Mouse (Mus musculus): ENCODE results near the gene Bmp7. TPM values are rescaled to one million over a fixed set of nuclear protein-coding genes. Genes with fewer than 3 reads are reported as not detected.

Bmp7 gene
- 11.0 and 17.1 TPM in 2 replicates for polyA plus RNA-seq (2012; rRNA removed; ENCODE audit: low replicate concordance)

DNA sequence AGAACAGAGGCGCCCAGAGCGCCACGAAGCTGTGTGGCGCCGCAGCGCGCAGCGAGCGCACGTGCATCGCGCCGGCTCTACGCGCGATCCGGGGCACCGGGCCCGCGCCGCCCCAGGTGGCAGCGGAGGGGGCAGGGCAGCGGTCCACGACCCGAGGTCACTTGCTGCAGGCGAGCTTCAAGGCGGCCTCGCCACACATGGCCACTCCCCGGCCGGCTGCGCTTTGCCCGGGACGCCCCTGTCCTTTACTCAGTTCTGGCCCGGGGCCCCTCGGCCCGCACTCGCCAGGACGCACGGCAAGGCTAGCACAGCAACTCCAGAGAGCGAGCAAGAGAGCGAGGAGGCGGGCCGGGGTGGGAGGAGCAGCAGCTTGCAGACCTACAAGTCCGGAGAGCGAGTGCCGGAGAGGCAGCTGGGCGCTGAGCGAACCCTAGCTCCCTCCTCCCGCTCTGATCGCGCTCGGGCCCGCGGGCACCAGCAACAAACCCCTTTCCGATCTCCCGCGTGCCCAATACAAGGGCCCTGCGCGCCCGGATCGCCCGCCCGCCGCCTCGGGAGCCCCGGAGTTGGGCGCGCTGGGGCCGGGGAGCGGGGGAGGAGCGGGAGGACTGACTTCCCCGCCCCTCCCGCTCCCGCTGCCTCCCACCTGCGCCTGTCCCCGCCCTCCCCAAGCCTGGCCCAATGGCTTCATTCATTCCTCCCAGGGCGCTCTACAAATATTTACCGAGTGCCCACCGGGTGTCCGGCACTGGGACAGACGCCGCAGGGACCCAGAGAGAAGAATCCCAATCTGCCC, at the start of gene Bmp7:
Gene Bmp7 (minus strand): TSS at position 319 of the 796 bp plus-strand sequence.

DNA sequence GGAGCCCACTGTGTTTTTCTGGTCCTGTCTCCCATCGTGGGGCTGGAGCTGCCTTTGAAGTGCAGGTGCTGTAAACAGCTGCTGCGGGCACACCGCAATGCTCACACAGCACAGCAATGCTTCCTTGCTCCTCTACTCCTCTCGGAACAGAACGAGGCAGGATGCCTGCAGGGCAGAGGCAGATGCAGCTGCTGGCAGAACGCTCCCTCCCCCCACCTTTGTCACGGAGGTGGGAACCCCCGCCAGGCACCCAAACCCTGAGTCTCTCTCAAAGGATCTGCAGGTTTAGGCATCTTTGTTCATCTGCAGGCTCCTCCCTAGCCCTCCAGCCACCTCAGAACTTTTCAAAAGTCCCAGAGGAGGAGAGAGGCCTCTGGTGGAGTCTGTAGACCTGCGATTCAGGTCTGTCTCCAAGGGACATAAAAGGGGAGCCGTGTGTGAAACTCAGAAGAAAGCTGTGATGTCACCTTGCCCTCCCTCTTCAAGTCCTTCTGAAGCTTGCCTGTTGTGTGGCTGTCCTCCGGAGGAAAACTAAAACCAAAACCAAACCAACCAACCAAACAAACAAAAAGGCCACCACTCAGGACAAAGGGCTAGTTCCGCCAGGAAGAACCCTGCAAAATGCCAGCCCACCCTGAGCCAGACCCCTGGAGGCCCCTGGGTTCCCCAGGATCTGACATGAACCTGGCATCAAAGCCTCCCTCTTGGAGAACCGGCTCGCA, 37.4 kb upstream of the Bmp7 start, which contains the start of gene Spo11:
Gene Spo11 (plus strand): TSS at position 292 of the 722 bp plus-strand sequence.

Other genes starting within 250 kb of the Bmp7 start
- gene Spo11, start 37.4 kb upstream of the Bmp7 start, polyA plus RNA-seq (2012; rRNA removed; ENCODE audit: low replicate concordance) = 0.15 and 0.19 TPM in 2 replicates
- gene Rae1, start 59.8 kb upstream of the Bmp7 start, polyA plus RNA-seq (2012; rRNA removed; ENCODE audit: low replicate concordance) = 38.2 and 39.6 TPM in 2 replicates
- gene Rbm38, start 80.2 kb upstream of the Bmp7 start, polyA plus RNA-seq (2012; rRNA removed; ENCODE audit: low replicate concordance) = 117 and 146 TPM in 2 replicates
- 0.05 TPM in 1 of 2 replicates, not detected in the other for gene Ctcfl, start 179.2 kb upstream of the Bmp7 start, polyA plus RNA-seq (2012; rRNA removed; ENCODE audit: low replicate concordance)
- gene Pck1, start 212.7 kb upstream of the Bmp7 start, polyA plus RNA-seq (2012; rRNA removed; ENCODE audit: low replicate concordance) = 11.5 and 104 TPM in 2 replicates